Mouse (Mus musculus) CH12.LX (cell line): ENCODE measurements around the gene Nup210l.

ENCODE experiments used
- CTCF ChIP-seq, 2 experiments: IDR thresholded peaks in 1 of 2; conservative IDR thresholded peaks in 1 of 2; 2 replicates each; pipeline ENCODE4 v1.5.1; 2011 to 2012; ENCODE audit warnings: low read depth in 2 of 2, low read length in 2 of 2, improper control_type of control experiment in 1 of 2, inconsistent platforms in 1 of 2, mild to moderate bottlenecking in 1 of 2, moderate library complexity in 1 of 2
- HCFC1 ChIP-seq: IDR thresholded peaks from 2 replicates; pipeline ENCODE4 v1.6.1; 2012; ENCODE audit warnings: low read depth, mild to moderate bottlenecking, inconsistent platforms, low read length, improper control_type of control experiment
- USF1 ChIP-seq: IDR thresholded peaks from 2 replicates; pipeline ENCODE4 v1.6.1; 2014; ENCODE audit warnings: low read depth, mild to moderate bottlenecking, inconsistent platforms, low read length, improper control_type of control experiment

DNA sequence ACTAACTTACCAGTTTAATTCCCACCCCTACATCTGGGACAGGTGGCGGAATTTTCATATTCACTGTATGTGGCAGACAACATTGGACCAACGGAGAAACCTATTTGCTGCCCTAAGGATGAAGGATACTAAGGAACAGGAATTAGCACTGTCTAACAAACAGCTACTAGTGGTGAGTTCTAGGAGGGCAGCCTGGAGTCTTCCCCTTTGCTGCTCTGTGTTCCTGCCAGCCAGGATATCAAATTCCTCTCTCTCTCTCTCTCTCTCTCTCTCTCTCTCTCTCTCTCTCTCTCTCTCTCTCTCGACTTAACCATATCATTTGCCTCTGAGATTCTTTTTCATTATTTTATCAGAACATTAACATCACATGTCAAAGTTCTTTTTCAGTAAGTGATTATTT is 39.5 kb upstream of the Nup210l start:
- TF ChIP-seq CTCF (conservative IDR thresholded peaks at IDR 0.05 in 1 of 2, IDR thresholded peaks at IDR 0.05 in 1 of 2; ENCODE audit: low read depth in 2 of 2, low read length in 2 of 2) (no peak), HCFC1 (no peak), USF1 (no peak)
